Mouse (Mus musculus): ENCODE results near the gene Slc4a2.
A peak's percentile ranks its signal among the peaks of the same experiment; 100 is the strongest.

Gene Slc4a2

DNA sequence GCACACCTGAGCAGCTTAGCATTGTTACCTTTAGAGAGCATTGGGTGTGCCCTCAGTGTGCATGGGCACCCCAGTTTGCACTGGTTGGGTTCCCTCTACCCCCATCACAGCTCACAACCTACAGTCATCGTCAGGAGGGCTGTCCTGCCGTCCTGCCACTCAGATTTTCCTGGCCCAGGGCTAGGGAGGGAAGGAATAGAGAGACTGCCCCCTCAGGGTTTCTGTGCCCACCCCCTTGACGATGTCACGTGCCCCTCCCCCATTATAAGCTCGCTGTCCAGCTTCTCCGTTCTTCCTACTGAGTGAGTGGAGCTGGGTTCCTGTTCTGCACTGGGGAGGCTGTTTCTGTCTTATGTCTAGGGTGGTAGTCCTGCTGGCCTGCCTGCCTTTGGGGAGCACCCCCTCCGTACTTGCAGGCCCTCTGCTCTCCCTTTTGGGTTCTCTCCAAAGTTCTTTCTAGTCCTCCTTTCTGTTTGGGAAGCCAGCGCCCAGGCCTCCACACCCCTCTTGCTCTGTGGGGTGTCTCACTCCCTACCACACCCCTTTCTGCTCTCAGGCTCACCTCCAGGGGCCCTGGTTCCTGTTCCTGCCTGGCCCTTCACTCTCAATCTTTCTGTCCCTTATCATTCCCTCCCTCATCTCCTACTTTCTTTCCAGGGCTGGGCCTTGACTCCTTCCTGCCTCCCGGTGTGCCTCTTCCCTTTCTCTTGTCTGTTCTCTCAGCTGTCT is 3.1 kb downstream of the Slc4a2 start:
- DNase-seq: no peak

DNA sequence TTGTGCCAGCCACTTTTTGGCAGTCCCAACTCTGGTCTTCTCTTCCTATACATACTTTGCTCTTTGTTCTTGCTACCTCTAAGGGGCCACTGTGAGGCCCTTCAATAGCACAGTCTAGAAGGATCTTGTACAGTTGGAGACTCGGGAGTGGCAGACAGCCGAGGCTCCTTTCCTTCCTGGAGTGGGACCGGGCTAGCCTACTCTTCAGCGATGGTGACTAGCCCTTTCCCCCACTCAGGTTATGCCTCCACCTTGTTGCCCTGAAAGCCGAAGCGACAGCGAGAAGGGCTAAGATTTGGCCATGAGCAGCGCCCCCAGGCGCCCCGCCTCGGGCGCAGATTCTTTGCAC is 3.6 kb downstream of the Slc4a2 start:
- no peak for DNase-seq

DNA sequence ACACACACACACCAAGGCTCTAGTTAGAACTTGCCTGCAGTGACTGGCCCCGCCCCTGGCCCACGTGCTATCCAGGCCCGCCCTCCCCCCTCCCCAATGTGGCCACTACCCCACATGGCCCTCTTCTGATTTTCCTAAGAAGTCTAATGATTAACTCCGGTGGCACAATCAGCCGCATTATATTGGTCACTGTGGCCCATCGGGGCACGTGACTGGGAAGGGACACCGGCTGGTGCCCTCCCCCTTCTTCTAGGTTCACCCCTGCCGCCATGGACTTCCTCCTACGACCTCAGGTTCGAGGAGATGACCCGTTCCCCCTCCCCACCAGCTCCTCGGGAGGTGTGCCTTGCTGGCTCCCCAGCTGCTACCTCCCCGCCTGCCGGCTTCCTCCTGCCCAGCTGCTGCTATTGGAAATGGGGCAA is 4.4 kb downstream of the Slc4a2 start:
- peak; percentile 30 for DNase-seq

- DNase-seq: no peak
Observed at GRCm38 (mm10) chr5:24428596-24428995, 5.0 kb downstream of the Slc4a2 start.

GRCm38 (mm10) chr5:24433993-24434392 is 10.4 kb downstream of the Slc4a2 start:
- no peak for DNase-seq

GRCm38 (mm10) chr5:24441187-24441586 is 17.6 kb downstream of the Slc4a2 start:
- no peak for DNase-seq

- DNase-seq: no peak
Observed at GRCm38 (mm10) chr5:24442029-24442428, 18.4 kb downstream of the Slc4a2 start.

GRCm38 (mm10) chr5:24443204-24443603 is 19.6 kb downstream of the Slc4a2 start:
- no peak for DNase-seq

- DNase-seq: no peak
Observed at GRCm38 (mm10) chr5:24443927-24444326, 20.3 kb downstream of the Slc4a2 start.

DNA sequence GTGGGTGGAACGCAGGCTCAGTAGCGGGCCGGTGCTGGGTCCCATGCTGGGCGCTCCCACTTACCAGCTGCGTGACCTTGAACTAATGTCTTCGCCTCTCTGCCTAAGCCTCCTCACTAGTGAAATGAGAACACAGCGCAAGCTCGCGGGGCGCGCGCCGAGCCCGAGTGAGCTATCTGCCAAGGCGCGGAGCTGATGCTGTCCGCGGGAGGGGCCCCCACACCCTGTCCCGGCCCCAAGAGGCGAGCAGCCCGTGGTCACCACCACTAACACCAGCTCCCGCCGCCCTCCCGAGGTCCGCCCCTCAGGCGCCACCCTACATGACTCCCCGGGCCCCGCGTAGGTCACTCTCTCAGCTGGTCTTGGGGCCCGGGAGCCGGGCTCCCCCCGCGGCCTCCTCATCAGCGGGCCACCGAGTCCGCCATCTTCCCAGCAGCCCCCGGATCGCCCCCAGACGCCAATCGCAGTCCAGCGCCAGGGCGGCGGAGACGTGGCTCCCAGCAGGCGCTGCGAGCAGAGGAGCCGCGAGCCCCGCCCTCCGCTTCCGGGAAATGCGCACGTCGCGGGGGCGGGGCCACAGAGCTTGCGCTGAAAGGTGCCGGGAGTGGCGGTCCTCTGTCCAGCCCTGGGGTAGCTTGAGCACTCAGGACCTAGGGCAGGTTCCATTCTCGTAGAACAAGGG is 21.2 kb downstream of the Slc4a2 start, which contains the start of gene Fastk:
Gene Fastk (minus strand): TSS at position 542 of the 682 bp plus-strand sequence.
- DNase-seq: peak; percentile 96

DNA sequence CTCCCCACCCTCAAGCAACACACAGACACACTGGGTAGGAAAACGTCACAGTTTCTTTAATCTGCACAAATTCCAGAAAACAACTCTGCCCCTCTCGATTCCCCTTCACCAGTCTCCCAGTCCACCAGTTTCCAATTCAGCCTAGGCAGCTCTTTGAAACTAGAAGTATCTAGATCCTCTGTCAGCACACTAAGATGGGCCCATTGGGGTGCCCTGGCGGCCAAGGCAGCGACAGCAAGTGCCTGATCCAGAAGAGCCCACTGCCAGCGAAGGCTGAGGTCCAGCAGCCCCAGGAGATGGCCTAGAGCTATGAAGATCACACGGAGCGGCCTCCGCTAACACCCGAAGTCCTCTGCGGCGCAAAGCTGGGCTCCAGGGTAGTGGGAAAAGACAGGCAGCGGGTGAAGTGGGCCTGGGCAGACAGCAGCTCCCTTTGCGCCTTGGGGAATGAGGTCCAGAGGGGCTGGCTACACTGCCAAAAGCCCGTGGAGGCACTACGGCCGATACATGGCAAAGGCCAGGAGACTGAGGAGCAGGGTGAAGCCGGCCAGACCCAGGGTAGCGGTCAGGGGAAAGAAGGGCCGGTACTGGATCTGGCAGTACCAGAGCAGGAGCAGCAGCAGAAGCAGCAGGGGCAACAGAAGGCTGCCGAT is 21.9 kb downstream of the Slc4a2 start:
- DNase-seq: no peak

GRCm38 (mm10) chr5:24446630-24447029 is 23.0 kb downstream of the Slc4a2 start:
- no peak for DNase-seq

DNA sequence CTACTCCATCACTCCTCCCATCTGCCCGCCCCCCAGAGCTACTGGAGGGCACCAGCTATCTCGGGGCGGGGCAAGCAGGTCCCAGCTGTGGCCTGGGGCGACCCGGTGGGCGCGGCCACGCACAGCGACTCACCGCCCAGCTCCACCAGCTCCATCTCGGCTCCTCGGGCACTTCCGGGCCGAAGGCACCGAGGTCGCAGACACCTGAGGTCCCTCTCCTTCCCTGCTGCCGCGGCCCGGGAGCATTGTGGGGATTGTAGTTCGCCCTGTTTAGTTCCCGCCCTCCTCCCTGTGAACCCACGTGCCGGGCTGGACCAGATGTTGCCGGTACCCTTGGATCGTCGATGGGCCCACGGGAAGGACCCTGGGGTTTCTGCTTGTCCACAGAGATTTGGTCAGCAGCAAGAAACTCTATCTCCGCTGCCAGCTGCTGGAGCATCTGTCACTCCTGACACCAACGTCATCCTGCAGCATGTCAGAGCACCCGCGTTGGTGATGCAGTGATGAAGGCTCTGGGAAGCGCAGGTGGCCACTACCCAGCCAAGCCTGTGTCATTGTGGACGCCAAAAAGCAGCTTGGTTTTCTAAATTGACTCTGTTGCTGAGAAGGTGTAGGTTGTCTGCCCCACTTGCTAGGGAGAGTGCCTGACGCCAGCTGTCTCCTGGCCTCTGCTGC is 24.1 kb downstream of the Slc4a2 start, which contains the start of gene Tmub1:
Gene Tmub1 (minus strand): TSS at position 231 of the 675 bp plus-strand sequence.
- DNase-seq: peak; percentile 82

- DNase-seq: peak; percentile 90
Observed at GRCm38 (mm10) chr5:24451264-24452029, 27.8 kb downstream of the Slc4a2 start.

DNA sequence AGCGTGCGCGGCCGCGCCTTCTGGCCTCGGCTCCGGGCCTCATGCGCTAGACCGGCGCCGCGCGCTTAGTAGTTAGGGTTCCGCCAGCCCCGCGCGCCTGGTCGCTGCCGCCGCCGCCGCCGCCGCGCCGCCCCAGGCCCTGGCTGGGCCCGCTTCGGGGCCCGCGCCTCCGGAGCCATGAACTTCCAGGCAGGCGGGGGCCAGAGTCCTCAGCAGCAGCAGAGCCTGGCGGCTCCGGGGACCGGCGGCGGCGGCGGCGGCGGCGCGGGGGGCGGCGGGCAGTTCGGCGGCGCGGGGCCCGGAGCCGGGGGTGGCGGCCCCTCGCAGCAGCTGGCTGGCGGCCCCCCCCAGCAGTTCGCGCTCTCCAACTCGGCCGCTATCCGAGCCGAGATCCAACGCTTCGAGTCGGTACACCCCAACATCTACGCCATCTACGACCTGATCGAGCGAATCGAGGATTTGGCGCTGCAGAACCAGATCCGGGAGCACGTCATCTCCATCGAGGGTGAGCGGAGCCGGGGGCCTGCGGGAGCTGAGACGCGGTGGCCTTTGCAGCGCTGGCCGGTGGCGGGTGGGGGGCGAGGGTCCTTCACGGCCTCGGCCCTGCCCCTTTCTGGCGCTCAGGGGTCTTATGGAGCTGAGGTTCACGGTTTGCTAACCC is 28.5 kb downstream of the Slc4a2 start, which contains the start of gene Agap3:
Gene Agap3 (plus strand): TSS at position 148 of the 661 bp plus-strand sequence.
- peak; percentile 37 for DNase-seq

GRCm38 (mm10) chr5:24452691-24453233 is 29.1 kb downstream of the Slc4a2 start:
- DNase-seq: peak; percentile 21

- no peak for DNase-seq
Observed at GRCm38 (mm10) chr5:24453283-24453984, 29.8 kb downstream of the Slc4a2 start.

DNA sequence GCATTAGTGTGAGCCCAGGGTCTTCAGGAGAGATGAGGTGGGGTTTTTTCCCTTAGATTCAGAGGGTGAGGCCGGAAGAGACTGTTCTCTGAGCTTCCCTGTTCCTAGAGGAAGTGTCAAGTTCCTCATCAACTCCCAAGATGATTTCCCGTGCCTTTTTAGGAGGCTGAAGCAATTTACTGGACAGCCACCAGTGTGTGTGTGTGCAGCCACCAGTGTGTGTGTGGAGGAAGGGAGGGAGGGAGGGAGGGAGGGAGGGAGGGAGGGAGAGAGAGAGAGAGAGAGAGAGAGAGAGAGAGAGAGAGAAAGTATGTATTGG is 30.3 kb downstream of the Slc4a2 start:
- DNase-seq: no peak

GRCm38 (mm10) chr5:24455076-24455475 is 31.4 kb downstream of the Slc4a2 start:
- DNase-seq: no peak

- DNase-seq: no peak
Observed at GRCm38 (mm10) chr5:24455613-24456012, 32.0 kb downstream of the Slc4a2 start.

GRCm38 (mm10) chr5:24466762-24467161 is 43.1 kb downstream of the Slc4a2 start:
- DNase-seq: no peak

Data from lung, postnatal 14 days (tissue).